ENCODE assay signal across 13 mouse cellular contexts in genomic region chr11:84886767-84887511, GRCm38 (mm10).
"Had no signal": no experiment of that assay in that cellular context is flagged by ENCODE, and none has a peak within 500 bp of the region (broad histone marks: within the 10 kb centered on the region; RNA-seq: fewer than 3 reads in every experiment).

No protein-coding gene starts in this region.

- H3K9ac ChIP-seq: limb, embryonic 15.5 days; liver, embryonic 12.5 days; lung, embryonic 14.5 days; neural tube, embryonic 13.5 days had no signal

- H3K4me2 ChIP-seq: limb, embryonic 15.5 days; liver, embryonic 12.5 days; lung, embryonic 14.5 days; midbrain, embryonic 11.5 days; neural tube, embryonic 13.5 days had no signal

- ATAC-seq: inflammation-experienced regulatory T-cells, adult 6 months; liver, embryonic 12.5 days; midbrain, embryonic 16.5 days had no signal

- H3K27me3 ChIP-seq: limb, embryonic 15.5 days; liver, embryonic 12.5 days; neural tube, embryonic 13.5 days had no signal

- H3K27ac ChIP-seq: left cerebral cortex, adult 2 months; limb, embryonic 15.5 days; liver, embryonic 12.5 days; neural tube, embryonic 13.5 days had no signal

- H3K4me3 ChIP-seq: left cerebral cortex, adult 2 months; limb, embryonic 15.5 days; liver, embryonic 12.5 days; neural tube, embryonic 13.5 days had no signal

- H3K4me1 ChIP-seq: limb, embryonic 15.5 days; neural tube, embryonic 13.5 days had no signal

- H3K9me3 ChIP-seq: limb, embryonic 15.5 days; liver, embryonic 12.5 days; neural tube, embryonic 13.5 days had no signal

- DNase-seq: lung, embryonic 14.5 days; lung, postnatal 10 days; lung, postnatal 4 days; retina, postnatal 1 day; right cerebral cortex, postnatal 14 days; thymus, postnatal 36 days had no signal
